Mouse (Mus musculus) ES-E14 (cell line): ENCODE results near the gene St7.

ENCODE experiments used
- CHD2 ChIP-seq: IDR thresholded peaks from 2 replicates; pipeline ENCODE4 v1.6.1; 2014; ENCODE audit warnings: mild to moderate bottlenecking, low read depth, low read length, inconsistent platforms
- HCFC1 ChIP-seq: IDR thresholded peaks from 2 replicates; pipeline ENCODE4 v1.6.1; 2012; ENCODE audit warnings: low read length, inconsistent platforms, borderline replicate concordance; ENCODE audit not compliant: insufficient read depth
- ZNF384 ChIP-seq: IDR thresholded peaks from 2 replicates; pipeline ENCODE4 v1.6.1; 2012; ENCODE audit warnings: low read depth, low read length, inconsistent platforms

- TF ChIP-seq HCFC1 (no peak), ZNF384 (no peak), CHD2 (no peak)
Observed at GRCm38 (mm10) chr6:17785248-17785647, 92.5 kb downstream of the St7 start.
